Mouse (Mus musculus): ENCODE measurements around the gene Galr2. TPM values are rescaled to one million over a fixed set of nuclear protein-coding genes. Genes with fewer than 3 reads are reported as not detected.

Galr2 gene
- polyA plus RNA-seq, 1 experiment from 2014 or later: 0.33 TPM

- Histone ChIP-seq H3K27ac (no peak overlapping the region), H3K4me1 (replicated peaks) (peaks cover 13% of the 10 kb centered on the region; the same call in 1 of the 2 replicates), H3K4me3 (no peak overlapping the region), H3K9me3 (0 out of 2 replicates have a peak, but pooled peaks cover 2% of the 10 kb centered on the region), H3K36me3 (peaks cover 99% of the 10 kb centered on the region), H3K27me3 (ENCODE audit: insufficient read depth, poor library complexity, severe bottlenecking) (no peaks in the 10 kb centered on the region)
- 89% methylated on average over 11 of the region's 11 CpGs for WGBS
- DNase-seq (ENCODE audit: low spot score): no peak
Observed at GRCm38 (mm10) chr11:116298221-116298620, 17.5 kb downstream of the Galr2 start.

- 0 out of 2 replicates have a peak, but pooled peaks cover 2% of the 10 kb centered on the region for H3K9me3 ChIP-seq
- peaks cover 9% of the 10 kb centered on the region; the same call in 1 of the 2 replicates for H3K4me1 ChIP-seq (replicated peaks)
- no peak overlapping the region for H3K27ac ChIP-seq
- no peak for DNase-seq (ENCODE audit: low spot score)
- H3K27me3 ChIP-seq (ENCODE audit: insufficient read depth, poor library complexity, severe bottlenecking): no peaks in the 10 kb centered on the region
- H3K36me3 ChIP-seq: peaks cover 100% of the 10 kb centered on the region
- no peak overlapping the region for H3K4me3 ChIP-seq
- WGBS: 90% methylated on average over 6 of the region's 6 CpGs
Observed at GRCm38 (mm10) chr11:116298621-116299020, 17.9 kb downstream of the Galr2 start.

GRCm38 (mm10) chr11:116305423-116305822 lies 24.7 kb downstream of the Galr2 start:
- Histone ChIP-seq H3K4me1 (replicated peaks) (peaks cover 14% of the 10 kb centered on the region), H3K27ac (no peak overlapping the region), H3K4me3 (peak overlapping the region; percentile 91), H3K36me3 (peaks cover 49% of the 10 kb centered on the region), H3K27me3 (ENCODE audit: insufficient read depth, poor library complexity, severe bottlenecking) (peaks cover 16% of the 10 kb centered on the region; the same call in 1 of the 2 replicates), H3K9me3 (peaks cover 5% of the 10 kb centered on the region; the same call in 1 of the 2 replicates)
- 96% methylated on average over 2 of the region's 2 CpGs for WGBS
- DNase-seq (ENCODE audit: low spot score): no peak

- peak overlapping the region; percentile 88 for H3K27ac ChIP-seq
- peaks cover 14% of the 10 kb centered on the region for H3K4me1 ChIP-seq (replicated peaks)
- peaks cover 16% of the 10 kb centered on the region; the same call in 1 of the 2 replicates for H3K27me3 ChIP-seq (ENCODE audit: insufficient read depth, poor library complexity, severe bottlenecking)
- peaks cover 40% of the 10 kb centered on the region for H3K36me3 ChIP-seq
- peak; percentile 96 for DNase-seq (ENCODE audit: low spot score)
- H3K4me3 ChIP-seq: peak overlapping the region; percentile 91
- H3K9me3 ChIP-seq: peaks cover 5% of the 10 kb centered on the region; the same call in 1 of the 2 replicates
- 2% methylated on average over 53 of the region's 53 CpGs for whole genome bisulfite sequencing
Observed at GRCm38 (mm10) chr11:116306126-116306982, 25.6 kb downstream of the Galr2 start.

GRCm38 (mm10) chr11:116307019-116307725 lies 26.4 kb downstream of the Galr2 start, which contains the start of gene Exoc7:
Exoc7 (minus strand) TSS chr11:116307233.
- peak within 1 kb of the TSS; percentile 91 for H3K4me3 ChIP-seq
- peak within 1 kb of the TSS; percentile 88 for H3K27ac ChIP-seq
- peaks cover 3% of the 10 kb centered on the region; the same call in 1 of the 2 replicates for H3K9me3 ChIP-seq
- DNase-seq (ENCODE audit: low spot score): no peak
- H3K4me1 ChIP-seq (replicated peaks): peaks cover 14% of the 10 kb centered on the region
- 85% methylated on average over 10 of the region's 10 CpGs for WGBS
- peaks cover 32% of the 10 kb centered on the region for H3K36me3 ChIP-seq
- peaks cover 16% of the 10 kb centered on the region; the same call in 1 of the 2 replicates for H3K27me3 ChIP-seq (ENCODE audit: insufficient read depth, poor library complexity, severe bottlenecking)

GRCm38 (mm10) chr11:116307762-116308531 lies 27.2 kb downstream of the Galr2 start:
- no peak for DNase-seq (ENCODE audit: low spot score)
- Histone ChIP-seq H3K27me3 (ENCODE audit: insufficient read depth, poor library complexity, severe bottlenecking) (peaks cover 16% of the 10 kb centered on the region; the same call in 1 of the 2 replicates), H3K36me3 (peaks cover 24% of the 10 kb centered on the region), H3K4me3 (no peak overlapping the region), H3K27ac (no peak overlapping the region), H3K9me3 (peaks cover 3% of the 10 kb centered on the region; the same call in 1 of the 2 replicates), H3K4me1 (replicated peaks) (peaks cover 14% of the 10 kb centered on the region)
- WGBS: 92% methylated on average over 12 of the region's 12 CpGs

GRCm38 (mm10) chr11:116309601-116310000 lies 28.9 kb downstream of the Galr2 start:
- Histone ChIP-seq H3K9me3 (peaks cover 3% of the 10 kb centered on the region; the same call in 1 of the 2 replicates), H3K36me3 (peaks cover 8% of the 10 kb centered on the region), H3K27ac (no peak overlapping the region), H3K4me1 (replicated peaks) (peaks cover 15% of the 10 kb centered on the region), H3K27me3 (ENCODE audit: insufficient read depth, poor library complexity, severe bottlenecking) (peaks cover 16% of the 10 kb centered on the region; the same call in 1 of the 2 replicates), H3K4me3 (no peak overlapping the region)
- 83% methylated on average over 3 of the region's 3 CpGs for WGBS
- DNase-seq (ENCODE audit: low spot score): no peak

GRCm38 (mm10) chr11:116311169-116311568 lies 30.4 kb downstream of the Galr2 start:
- 66% methylated on average over 8 of the region's 8 CpGs for WGBS
- DNase-seq (ENCODE audit: low spot score): no peak
- Histone ChIP-seq H3K9me3 (no peaks in the 10 kb centered on the region), H3K4me3 (no peak overlapping the region), H3K36me3 (no peaks in the 10 kb centered on the region), H3K4me1 (replicated peaks) (peaks cover 18% of the 10 kb centered on the region), H3K27ac (no peak overlapping the region), H3K27me3 (ENCODE audit: insufficient read depth, poor library complexity, severe bottlenecking) (peaks cover 16% of the 10 kb centered on the region; the same call in 1 of the 2 replicates)

GRCm38 (mm10) chr11:116312359-116312758 lies 31.6 kb downstream of the Galr2 start:
- H3K4me1 ChIP-seq (replicated peaks): peaks cover 11% of the 10 kb centered on the region
- H3K9me3 ChIP-seq: no peaks in the 10 kb centered on the region
- no peak overlapping the region for H3K4me3 ChIP-seq
- WGBS: 68% methylated on average over 8 of the region's 8 CpGs
- no peaks in the 10 kb centered on the region for H3K36me3 ChIP-seq
- DNase-seq (ENCODE audit: low spot score): no peak
- no peak overlapping the region for H3K27ac ChIP-seq
- H3K27me3 ChIP-seq (ENCODE audit: insufficient read depth, poor library complexity, severe bottlenecking): peaks cover 21% of the 10 kb centered on the region

GRCm38 (mm10) chr11:116318719-116319659 lies 38.2 kb downstream of the Galr2 start:
- Histone ChIP-seq H3K4me1 (replicated peaks) (peaks cover 23% of the 10 kb centered on the region), H3K27me3 (ENCODE audit: insufficient read depth, poor library complexity, severe bottlenecking) (peaks cover 33% of the 10 kb centered on the region), H3K27ac (peak overlapping the region; percentile 88), H3K4me3 (peak overlapping the region; percentile 58), H3K36me3 (no peaks in the 10 kb centered on the region), H3K9me3 (no peaks in the 10 kb centered on the region)
- WGBS: 2% methylated on average over 41 of the region's 41 CpGs
- peak; percentile 86 for DNase-seq (ENCODE audit: low spot score)

- H3K9me3 ChIP-seq: no peaks in the 10 kb centered on the region
- H3K36me3 ChIP-seq: peaks cover 2% of the 10 kb centered on the region; the same call in 1 of the 2 replicates
- H3K4me3 ChIP-seq: no peak overlapping the region
- H3K27ac ChIP-seq: peak overlapping the region; percentile 46
- peaks cover 51% of the 10 kb centered on the region for H3K4me1 ChIP-seq (replicated peaks)
- 64% methylated on average over 7 of the region's 7 CpGs for WGBS
- peaks cover 19% of the 10 kb centered on the region; the same call in 1 of the 2 replicates for H3K27me3 ChIP-seq (ENCODE audit: insufficient read depth, poor library complexity, severe bottlenecking)
- no peak for DNase-seq (ENCODE audit: low spot score)
Observed at GRCm38 (mm10) chr11:116326963-116327603, 46.3 kb downstream of the Galr2 start.

Data from hindbrain, embryonic 10.5 days (tissue).